Mouse (Mus musculus): ENCODE measurements at regions not wholly inside any gene's neighbourhood (a gene's known extent, or its start where the extent isn't known, plus 50 kb on each side); places are given as distances from the start of the nearest gene placed in this dataset.
"Not testable (repeated sequence)": the region's sequence is repeated elsewhere in the genome, so short reads cannot be mapped to it uniquely, and the experiment has no call there.

DNA sequence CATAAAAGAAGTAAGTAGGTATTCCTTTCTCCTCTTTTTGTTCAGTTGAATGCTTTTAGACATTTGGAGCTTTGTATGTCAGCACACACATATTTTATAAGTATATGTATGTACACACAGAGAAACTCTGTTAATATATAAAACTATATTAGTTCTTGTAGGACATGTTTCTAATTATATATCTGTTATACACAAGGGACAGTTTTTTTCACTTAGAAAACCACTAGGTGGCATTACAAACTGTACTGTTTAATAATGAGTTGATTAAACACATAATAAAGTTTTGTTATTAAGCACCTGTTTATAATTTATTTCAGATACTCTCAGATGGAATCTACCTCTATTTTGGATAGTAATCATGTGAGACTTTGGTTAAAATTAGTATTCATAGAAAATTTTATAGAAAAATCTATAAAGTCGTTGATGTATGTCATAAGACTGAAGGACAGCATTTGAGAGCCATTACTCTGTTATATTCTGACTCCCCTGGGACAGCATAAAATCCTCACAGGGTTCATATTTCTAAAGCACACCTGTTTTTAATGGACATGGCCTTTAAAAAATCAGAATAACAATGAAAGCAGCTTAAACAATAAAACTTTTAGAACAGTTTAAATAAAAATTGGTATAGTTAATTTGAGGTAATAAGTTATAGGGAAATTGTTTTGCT is 158.4 kb upstream of the Gm21293 start:
- no peak overlapping the region for H3K27ac ChIP-seq
- no peaks in the 10 kb centered on the region for H3K36me3 ChIP-seq
- ATAC-seq = no peak
- H3K9me3 ChIP-seq = no peaks in the 10 kb centered on the region
- no peaks in the 10 kb centered on the region for H3K4me1 ChIP-seq (replicated peaks)
- H3K27me3 ChIP-seq (replicated peaks) = no peaks in the 10 kb centered on the region
- WGBS = 67% methylated on average over 1 of the region's 1 CpGs
- no peak overlapping the region for H3K4me3 ChIP-seq (replicated peaks)
- H3K9ac ChIP-seq = no peak overlapping the region
- H3K4me2 ChIP-seq (replicated peaks) = no peak overlapping the region

DNA sequence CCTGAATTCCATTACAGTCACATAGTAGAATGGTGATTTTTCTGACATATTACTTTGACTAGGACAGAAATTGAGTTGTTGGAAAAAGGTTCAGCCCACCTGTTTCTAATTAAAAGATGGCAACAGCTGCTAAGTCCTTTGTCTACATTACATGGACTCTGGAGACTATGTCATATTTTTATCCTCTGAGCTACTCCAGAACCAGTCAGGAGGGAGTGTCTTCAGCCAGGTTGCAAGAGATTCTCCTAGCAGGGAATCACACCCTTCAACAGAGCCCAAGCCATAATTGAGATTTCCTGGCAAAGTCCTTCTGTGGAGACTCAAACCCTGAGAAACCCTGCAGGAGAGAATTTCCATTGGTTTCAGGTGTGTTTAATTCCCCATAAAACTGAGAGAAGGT is 123.2 kb upstream of the Gm21293 start:
- Histone ChIP-seq H3K27ac (no peak overlapping the region), H3K4me1 (replicated peaks) (no peaks in the 10 kb centered on the region), H3K27me3 (replicated peaks) (no peaks in the 10 kb centered on the region), H3K4me3 (replicated peaks) (no peak overlapping the region), H3K36me3 (no peaks in the 10 kb centered on the region), H3K9me3 (no peaks in the 10 kb centered on the region), H3K4me2 (replicated peaks) (no peak overlapping the region), H3K9ac (no peak overlapping the region)
- ATAC-seq = no peak

DNA sequence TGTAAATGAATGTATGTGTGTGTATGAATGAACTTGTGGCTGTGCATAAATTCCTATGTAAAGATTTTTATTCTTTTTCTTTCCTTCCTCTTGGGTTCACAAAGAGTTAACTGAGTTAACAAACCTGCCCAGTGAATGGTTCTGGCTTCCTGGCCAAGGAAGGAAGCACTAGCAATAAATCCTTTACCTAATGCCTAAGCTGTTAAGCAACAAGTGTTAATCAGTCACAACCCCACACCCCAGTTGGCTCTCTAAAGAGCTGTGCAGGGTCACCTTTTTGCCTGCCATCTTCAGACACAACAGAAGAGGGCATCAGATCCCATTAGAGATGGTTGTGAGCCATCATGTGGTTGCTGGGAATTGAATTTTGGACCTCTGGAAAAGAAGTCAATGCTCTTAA is 121.2 kb upstream of the Gm21293 start:
- Histone ChIP-seq H3K9ac (no peak overlapping the region), H3K9me3 (no peaks in the 10 kb centered on the region), H3K27ac (no peak overlapping the region), H3K36me3 (no peaks in the 10 kb centered on the region), H3K4me1 (replicated peaks) (no peaks in the 10 kb centered on the region), H3K4me2 (replicated peaks) (no peak overlapping the region), H3K4me3 (replicated peaks) (no peak overlapping the region), H3K27me3 (replicated peaks) (no peaks in the 10 kb centered on the region)
- no peak for ATAC-seq

DNA sequence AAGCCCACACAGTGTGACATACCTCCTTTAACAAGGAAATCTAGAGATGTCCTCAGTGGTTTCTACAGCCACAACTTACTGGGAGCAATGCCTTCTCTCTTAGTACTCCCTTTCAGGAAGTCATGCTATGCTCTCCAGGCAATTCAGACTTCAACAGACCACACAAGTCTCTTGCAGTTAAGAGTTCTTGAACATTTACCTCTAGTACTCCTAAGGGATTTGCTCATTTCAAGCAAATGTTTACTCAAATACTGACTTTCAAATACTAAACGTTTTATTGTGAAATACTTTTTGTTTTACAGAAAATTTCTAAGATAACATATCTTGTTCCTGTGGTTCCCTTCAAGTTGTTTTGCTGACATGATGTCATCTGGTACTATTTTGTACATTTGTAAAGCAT is 114.6 kb upstream of the Gm21293 start:
- no peaks in the 10 kb centered on the region for H3K9me3 ChIP-seq
- WGBS = 30% methylated on average over 1 of the region's 1 CpGs
- ATAC-seq = no peak

DNA sequence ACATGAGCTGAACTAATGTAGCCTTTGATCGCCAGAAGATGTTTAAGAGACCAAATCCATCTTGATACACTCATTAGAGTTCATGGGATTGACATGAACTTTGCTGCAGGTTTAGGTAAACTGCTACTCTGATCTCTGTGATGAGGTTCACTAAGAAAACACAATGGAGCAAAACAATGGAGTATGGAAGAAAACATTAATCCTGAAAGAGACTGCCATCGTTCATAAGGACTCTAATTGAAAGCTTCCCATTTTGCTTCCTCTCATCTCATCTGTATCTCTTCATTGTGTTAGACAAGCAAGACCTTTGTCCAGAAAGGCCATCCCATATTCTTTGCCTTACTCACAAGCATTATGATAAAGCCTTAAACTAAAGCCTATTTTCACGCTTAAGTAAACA is 110.0 kb upstream of the Gm21293 start:
- Histone ChIP-seq H3K4me1 (replicated peaks) (no peaks in the 10 kb centered on the region), H3K9ac (no peak overlapping the region), H3K4me2 (replicated peaks) (no peak overlapping the region), H3K27me3 (replicated peaks) (no peaks in the 10 kb centered on the region), H3K27ac (no peak overlapping the region), H3K36me3 (no peaks in the 10 kb centered on the region), H3K9me3 (no peaks in the 10 kb centered on the region), H3K4me3 (replicated peaks) (no peak overlapping the region)
- no peak for ATAC-seq
- WGBS = 73% methylated on average over 3 of the region's 3 CpGs

More for the DNA sequence above, 114.6 kb upstream of the Gm21293 start:
- Histone ChIP-seq H3K36me3 (no peaks in the 10 kb centered on the region), H3K27ac (no peak overlapping the region), H3K4me2 (replicated peaks) (no peak overlapping the region), H3K9ac (no peak overlapping the region), H3K4me1 (replicated peaks) (no peaks in the 10 kb centered on the region), H3K27me3 (replicated peaks) (no peaks in the 10 kb centered on the region), H3K4me3 (replicated peaks) (no peak overlapping the region)

DNA sequence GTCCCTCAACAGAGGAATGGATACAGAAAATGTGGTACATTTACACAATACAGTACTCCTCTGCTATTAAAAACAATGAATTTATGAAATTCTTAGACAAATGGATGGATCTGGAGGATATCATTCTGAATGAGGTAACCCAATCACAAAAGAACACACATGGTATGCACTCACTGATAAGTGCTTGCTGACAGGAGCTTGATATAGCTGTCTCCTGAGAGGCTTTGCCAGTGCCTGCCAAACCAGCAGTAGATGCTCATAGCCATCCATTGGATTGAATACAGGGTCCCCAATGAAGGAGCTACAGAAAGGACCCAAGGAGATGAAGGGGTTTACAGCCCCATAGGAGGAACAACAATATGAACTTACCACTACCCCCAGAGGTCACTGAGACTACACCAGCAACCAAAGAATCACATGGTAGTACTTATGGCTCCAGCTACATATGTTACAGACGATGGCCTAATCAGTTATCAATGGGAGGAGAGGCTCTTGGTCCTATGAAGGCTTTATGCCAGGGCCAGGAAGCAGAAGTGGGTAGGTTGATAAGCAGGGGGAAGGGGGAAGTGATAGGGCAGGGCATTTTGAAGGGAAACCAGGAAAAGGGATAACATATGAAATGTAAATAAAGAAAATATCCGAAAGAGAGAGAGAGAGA is 100.9 kb upstream of the Gm21293 start:
- H3K4me3 ChIP-seq (replicated peaks); H3K4me1 ChIP-seq (replicated peaks); H3K27me3 ChIP-seq (replicated peaks); H3K36me3 ChIP-seq; H3K9ac ChIP-seq; H3K4me2 ChIP-seq (replicated peaks); H3K27ac ChIP-seq; H3K9me3 ChIP-seq; ATAC-seq: not testable (repeated sequence)
- 75% methylated on average over 2 of the region's 2 CpGs for WGBS

DNA sequence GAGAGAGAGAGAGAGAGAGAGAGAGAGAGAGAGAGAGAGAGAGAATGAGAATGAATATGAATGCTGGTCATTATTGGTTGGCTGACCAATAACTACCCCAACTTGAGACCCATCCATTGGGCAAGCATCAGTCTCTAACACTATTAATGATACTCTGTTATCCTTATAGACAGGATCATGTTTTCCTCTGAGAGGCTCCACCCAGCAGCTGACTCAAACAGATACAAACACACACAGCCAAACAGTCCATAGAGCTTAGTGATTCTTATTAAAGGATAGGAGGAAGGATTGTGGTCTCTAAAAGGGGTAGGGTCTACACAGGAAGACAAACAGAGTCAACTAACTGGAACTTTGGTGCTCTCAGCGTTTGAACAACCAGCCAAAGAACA is 100.4 kb upstream of the Gm21293 start:
- no peak for ATAC-seq
- Histone ChIP-seq H3K4me1 (replicated peaks) (no peaks in the 10 kb centered on the region), H3K4me2 (replicated peaks) (no peak overlapping the region), H3K9ac (no peak overlapping the region), H3K4me3 (replicated peaks) (no peak overlapping the region), H3K36me3 (no peaks in the 10 kb centered on the region), H3K9me3 (no peaks in the 10 kb centered on the region), H3K27ac (no peak overlapping the region), H3K27me3 (replicated peaks) (no peaks in the 10 kb centered on the region)
- 78% methylated on average over 1 of the region's 1 CpGs for WGBS

DNA sequence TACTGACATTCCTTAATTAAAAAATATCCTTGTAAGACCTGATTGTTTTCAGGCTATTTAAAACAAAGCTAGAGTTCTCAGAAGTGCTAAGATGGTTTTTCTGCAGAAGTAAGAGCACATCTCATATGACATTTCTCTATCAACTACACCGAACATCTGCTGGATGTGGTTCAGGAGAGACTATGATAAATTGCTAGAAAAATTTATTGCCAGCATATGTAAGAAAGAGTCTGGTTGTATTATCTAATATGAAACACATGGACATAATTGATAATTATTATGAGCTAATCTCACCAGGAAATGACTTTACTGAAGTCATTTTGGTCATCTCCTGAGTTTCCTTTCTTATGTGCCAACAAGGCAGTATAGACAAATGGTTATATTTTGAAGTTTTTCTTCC is 99.2 kb upstream of the Gm21293 start:
- no peak overlapping the region for H3K4me3 ChIP-seq (replicated peaks)
- no peak overlapping the region for H3K27ac ChIP-seq
- ATAC-seq = no peak

More for the DNA sequence above, 99.2 kb upstream of the Gm21293 start:
- no peak overlapping the region for H3K4me2 ChIP-seq (replicated peaks)
- no peaks in the 10 kb centered on the region for H3K4me1 ChIP-seq (replicated peaks)
- H3K36me3 ChIP-seq = no peaks in the 10 kb centered on the region
- 75% methylated on average over 1 of the region's 1 CpGs for WGBS
- no peak overlapping the region for H3K9ac ChIP-seq
- H3K9me3 ChIP-seq = no peaks in the 10 kb centered on the region
- H3K27me3 ChIP-seq (replicated peaks) = no peaks in the 10 kb centered on the region
